Mouse (Mus musculus) kidney, embryonic 15.5 days (tissue): ENCODE data around the gene Cyp2b19. TPM values are rescaled to one million over a fixed set of nuclear protein-coding genes. Genes with fewer than 3 reads are reported as not detected.
"Not testable (repeated sequence)": the region's sequence is repeated elsewhere in the genome, so short reads cannot be mapped to it uniquely, and the experiment has no call there.

Experiments used
- ATAC-seq: fragments of 200-750 bp; cut with Nextera tagmentation; replicated peaks from 2 replicates; pipeline ENCODE4 v1.8.0; 2017; ENCODE audit warnings: moderate TSS enrichment; ENCODE audit not compliant: low FRiP score
- H3K27ac ChIP-seq: fragments of 300-500 bp; sonication (generic); 2 replicates; pipeline ENCODE4 v1.5.1; 2015; ENCODE audit warnings: mild to moderate bottlenecking, inconsistent platforms
- H3K27me3 ChIP-seq: fragments of 300-500 bp; sonication (generic); 2 replicates; pipeline ENCODE4 v1.6.1; 2015; ENCODE audit warnings: inconsistent platforms
- H3K36me3 ChIP-seq: fragments of 300-500 bp; sonication (generic); 2 replicates; pipeline ENCODE4 v1.6.1; 2015; ENCODE audit warnings: inconsistent platforms
- H3K4me1 ChIP-seq: fragments of 300-500 bp; sonication (generic); 2 replicates; pipeline ENCODE4 v1.6.1; 2015; ENCODE audit warnings: inconsistent platforms
- H3K4me2 ChIP-seq: fragments of 300-500 bp; sonication (generic); 2 replicates; pipeline ENCODE4 v1.6.1; 2015; ENCODE audit warnings: moderate library complexity, mild to moderate bottlenecking, inconsistent platforms
- H3K4me3 ChIP-seq: fragments of 300-500 bp; sonication (generic); replicated peaks from 2 replicates; pipeline ENCODE4 v1.5.1; 2015; ENCODE audit warnings: mild to moderate bottlenecking, inconsistent platforms
- H3K9ac ChIP-seq: fragments of 300-500 bp; sonication (generic); 2 replicates; pipeline ENCODE4 v1.6.1; 2015; ENCODE audit warnings: mild to moderate bottlenecking, inconsistent platforms
- H3K9me3 ChIP-seq: fragments of 300-500 bp; sonication (generic); replicated peaks from 2 replicates; pipeline ENCODE4 v1.6.1; 2016; ENCODE audit warnings: inconsistent platforms
- WGBS: fragments of 180-500 bp; shearing (Covaris S2); methylation state at CpG from one replicate; pipeline ENCODE4 v1.1.7; 2015; ENCODE audit warnings: mixed read lengths; 5-methylcytosine and 5-hydroxymethylcytosine counted together
- polyA plus RNA-seq: library from polyadenylated mRNA; unstranded; fragments of >200 nt; fragmentation: Nextera tagmentation; extraction: Ambion mirVana; gene quantifications from 2 replicates; pipeline ENCODE4 v1.2.1, GENCODE M21; 2015

The Cyp2b19 gene
- polyA plus RNA-seq, 1 experiment from 2014 or later, result not detected

DNA sequence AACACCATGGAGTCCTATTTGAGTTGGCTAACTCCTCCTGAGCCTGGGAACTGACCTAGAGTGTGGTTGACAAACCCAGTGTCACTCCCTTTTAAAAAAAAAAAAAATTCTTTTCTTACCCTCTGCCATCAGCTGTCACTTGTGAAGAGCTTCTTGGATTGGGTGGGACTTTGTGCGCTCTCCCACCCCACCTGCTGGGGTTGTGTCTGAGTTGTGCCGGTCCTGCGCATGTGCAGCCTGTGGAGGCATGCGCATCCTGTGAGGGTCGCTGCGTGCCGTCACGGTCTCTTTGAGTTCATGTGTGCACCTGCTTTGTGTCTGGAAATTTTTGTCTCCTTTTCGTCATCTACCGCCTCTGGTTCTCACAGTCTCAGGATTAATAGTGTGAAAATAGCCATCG lies 23.6 kb downstream of the Cyp2b19 start:
- Histone ChIP-seq H3K27me3 (no peaks in the 10 kb centered on the region), H3K36me3 (no peaks in the 10 kb centered on the region), H3K4me1 (no peaks in the 10 kb centered on the region), H3K27ac (no peak overlapping the region), H3K9ac (no peak overlapping the region), H3K4me2 (peak overlapping the region; percentile 24; the same call in 1 of the 2 replicates), H3K4me3 (no peak overlapping the region), H3K9me3 (no peaks in the 10 kb centered on the region)
- ATAC-seq, result peak; percentile 59
- WGBS, result 13% methylated on average over 11 of the region's 11 CpGs

DNA sequence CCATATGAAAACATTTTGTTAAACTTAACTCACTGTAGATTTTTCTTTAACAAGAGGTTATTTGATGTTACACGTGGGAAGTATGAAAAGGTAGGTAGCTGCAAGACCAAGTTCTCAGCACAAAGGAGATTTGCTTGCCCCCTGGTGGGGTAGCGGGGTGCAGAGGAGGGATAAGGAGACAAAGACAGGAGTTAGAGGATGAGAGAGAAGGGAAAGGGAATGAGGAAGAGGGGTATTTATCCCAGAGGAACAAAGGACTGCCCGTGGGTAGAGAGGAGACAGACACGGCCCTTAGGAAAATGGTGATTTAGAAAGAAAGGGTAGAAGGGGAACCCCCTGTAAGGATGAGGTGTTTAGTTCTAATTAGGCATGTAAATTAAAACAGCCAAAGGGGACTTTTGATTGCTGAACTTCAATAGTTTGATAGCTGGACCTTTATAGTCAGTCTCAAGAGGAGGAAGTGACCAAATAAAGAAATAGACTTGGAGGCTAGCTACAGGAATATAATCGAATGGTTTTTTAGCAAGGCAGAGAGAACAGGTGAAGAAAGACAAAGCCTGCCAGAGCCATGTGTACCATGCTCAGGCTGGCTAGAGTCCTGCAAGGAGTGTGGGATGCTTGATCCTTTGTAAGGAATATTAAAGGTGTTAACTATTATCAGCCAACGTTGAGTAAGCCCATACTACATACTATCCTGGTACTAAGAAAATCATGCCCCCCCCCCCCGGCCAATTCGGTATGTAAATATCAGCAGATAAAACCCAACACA lies 24.2 kb downstream of the Cyp2b19 start:
- Histone ChIP-seq H3K9ac (no peak overlapping the region), H3K4me1 (no peaks in the 10 kb centered on the region), H3K4me2 (no peak overlapping the region), H3K36me3 (no peaks in the 10 kb centered on the region), H3K9me3 (no peaks in the 10 kb centered on the region), H3K27me3 (no peaks in the 10 kb centered on the region), H3K4me3 (no peak overlapping the region), H3K27ac (no peak overlapping the region)
- ATAC-seq, result no peak
- WGBS, result 23% methylated on average over 8 of the region's 8 CpGs

DNA sequence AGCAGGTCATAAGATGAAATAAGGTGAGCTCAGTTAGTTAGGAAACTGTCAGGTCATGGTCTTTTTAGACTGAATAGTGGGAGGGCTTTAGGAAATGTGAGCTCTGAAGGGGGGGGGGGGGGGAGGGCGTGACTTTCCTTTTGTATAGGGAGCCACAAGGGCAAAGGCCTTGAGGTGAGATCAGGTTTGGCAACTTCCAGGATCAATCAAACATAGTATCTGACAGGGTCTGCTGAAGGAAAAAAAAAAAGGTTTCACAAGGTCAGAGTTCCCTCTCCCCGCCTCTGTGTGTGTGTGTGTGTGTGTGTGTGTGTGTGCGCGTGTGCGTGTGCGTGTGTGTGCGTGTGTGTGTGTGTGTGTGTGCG lies 24.8 kb downstream of the Cyp2b19 start:
- WGBS, result 31% methylated on average over 7 of the region's 8 CpGs
- no peak overlapping the region for H3K9ac ChIP-seq
- no peak overlapping the region for H3K27ac ChIP-seq
- H3K27me3 ChIP-seq, result no peaks in the 10 kb centered on the region
- H3K4me1 ChIP-seq, result no peaks in the 10 kb centered on the region
- no peak overlapping the region for H3K4me2 ChIP-seq
- no peak for ATAC-seq
- no peak overlapping the region for H3K4me3 ChIP-seq
- H3K36me3 ChIP-seq, result no peaks in the 10 kb centered on the region
- H3K9me3 ChIP-seq, result no peaks in the 10 kb centered on the region

DNA sequence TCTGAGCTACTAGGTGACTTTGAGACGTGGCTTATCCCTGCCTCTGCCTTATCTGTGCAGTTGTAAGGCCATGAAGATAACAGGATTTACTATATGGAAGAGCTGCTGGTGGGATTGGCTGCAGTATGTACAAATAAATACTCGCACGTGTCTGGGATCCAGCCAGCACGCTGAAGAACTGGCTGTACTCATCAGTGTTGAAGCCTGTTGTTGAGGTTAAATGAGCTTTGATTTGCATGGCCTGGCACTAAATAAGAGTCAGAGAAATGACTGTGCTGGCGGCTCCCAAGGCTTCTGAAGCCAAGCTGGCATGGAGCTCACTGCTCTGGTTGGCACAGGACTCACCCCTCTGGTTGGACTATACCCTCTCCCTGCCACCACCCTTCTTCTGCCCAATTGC lies 26.2 kb downstream of the Cyp2b19 start:
- 78% methylated on average over 5 of the region's 5 CpGs for WGBS
- Histone ChIP-seq H3K4me3 (no peak overlapping the region), H3K9me3 (no peaks in the 10 kb centered on the region), H3K36me3 (no peaks in the 10 kb centered on the region), H3K27ac (no peak overlapping the region), H3K4me2 (no peak overlapping the region), H3K9ac (no peak overlapping the region), H3K27me3 (no peaks in the 10 kb centered on the region), H3K4me1 (no peaks in the 10 kb centered on the region)
- no peak for ATAC-seq

DNA sequence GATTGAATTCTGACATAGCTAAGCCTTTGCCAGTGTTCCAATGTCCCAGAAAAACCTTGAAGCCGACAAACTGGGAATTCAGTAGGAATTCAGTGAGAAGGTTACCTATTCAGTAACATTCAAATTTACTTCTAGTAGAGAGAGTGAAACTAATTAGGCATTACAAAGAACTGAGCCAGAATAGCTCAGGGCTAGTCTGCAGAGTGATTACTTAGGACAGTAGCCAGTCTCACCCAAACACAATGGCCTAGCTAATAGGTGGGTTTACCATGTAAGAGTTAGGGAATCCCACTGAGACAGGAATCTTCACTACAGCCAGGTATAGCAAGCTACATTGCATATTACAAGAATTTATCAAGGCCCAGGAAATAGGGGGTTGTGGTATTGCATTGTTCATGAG lies 29.1 kb downstream of the Cyp2b19 start:
- 46% methylated on average over 1 of the region's 1 CpGs for WGBS
- ATAC-seq, H3K9me3 ChIP-seq, H3K4me1 ChIP-seq, H3K36me3 ChIP-seq, H3K27ac ChIP-seq, H3K9ac ChIP-seq, H3K4me2 ChIP-seq, H3K4me3 ChIP-seq, H3K27me3 ChIP-seq: not testable (repeated sequence)

DNA sequence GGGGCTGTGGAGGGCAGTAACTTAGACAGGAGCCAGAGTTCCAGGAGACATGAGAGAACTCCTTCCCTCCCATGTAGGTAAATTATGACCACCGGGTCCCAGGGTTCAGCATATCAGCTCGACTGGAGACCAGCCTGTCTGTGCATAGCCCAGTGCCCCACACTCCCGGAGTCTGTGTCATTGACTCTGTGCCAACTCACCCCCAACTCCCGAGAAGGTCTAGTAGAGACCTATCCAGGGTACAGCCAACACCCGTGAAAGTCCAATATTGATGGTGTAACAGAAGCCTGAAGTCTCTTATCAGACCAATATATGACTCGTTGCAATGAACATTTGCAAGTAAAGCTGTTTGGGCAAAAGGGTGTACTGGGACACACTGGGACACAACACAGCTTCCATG lies 33.0 kb downstream of the Cyp2b19 start:
- peak; percentile 80; the same call in 1 of the 2 replicates for ATAC-seq
- no peaks in the 10 kb centered on the region for H3K36me3 ChIP-seq
- no peak overlapping the region for H3K9ac ChIP-seq
- no peak overlapping the region for H3K4me3 ChIP-seq
- H3K9me3 ChIP-seq, result no peaks in the 10 kb centered on the region; the same call in 1 of the 2 replicates
- H3K27me3 ChIP-seq, result no peaks in the 10 kb centered on the region
- no peak overlapping the region for H3K4me2 ChIP-seq
- H3K27ac ChIP-seq, result no peak overlapping the region
- H3K4me1 ChIP-seq, result no peaks in the 10 kb centered on the region
- 35% methylated on average over 6 of the region's 6 CpGs for WGBS

DNA sequence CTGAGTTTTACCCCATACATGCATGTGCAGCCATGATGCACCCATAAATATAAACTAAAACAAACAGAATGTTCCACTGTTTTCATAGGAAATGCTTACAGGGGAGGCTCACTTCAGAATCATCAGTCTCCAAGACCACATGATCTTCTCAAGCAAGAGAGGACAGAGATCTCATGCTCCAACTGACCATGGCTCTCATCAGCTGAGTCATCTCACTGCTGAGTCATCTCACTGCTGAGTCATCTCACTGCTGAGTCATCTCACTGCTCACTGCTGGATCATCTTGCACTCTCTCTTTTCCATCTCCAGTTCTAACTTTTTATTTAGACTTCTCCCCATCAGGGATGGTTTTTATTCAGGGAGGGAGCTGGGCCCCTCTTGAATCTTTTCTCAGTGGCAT lies 43.2 kb downstream of the Cyp2b19 start:
- Histone ChIP-seq H3K36me3 (no peaks in the 10 kb centered on the region), H3K9ac (no peak overlapping the region)

DNA sequence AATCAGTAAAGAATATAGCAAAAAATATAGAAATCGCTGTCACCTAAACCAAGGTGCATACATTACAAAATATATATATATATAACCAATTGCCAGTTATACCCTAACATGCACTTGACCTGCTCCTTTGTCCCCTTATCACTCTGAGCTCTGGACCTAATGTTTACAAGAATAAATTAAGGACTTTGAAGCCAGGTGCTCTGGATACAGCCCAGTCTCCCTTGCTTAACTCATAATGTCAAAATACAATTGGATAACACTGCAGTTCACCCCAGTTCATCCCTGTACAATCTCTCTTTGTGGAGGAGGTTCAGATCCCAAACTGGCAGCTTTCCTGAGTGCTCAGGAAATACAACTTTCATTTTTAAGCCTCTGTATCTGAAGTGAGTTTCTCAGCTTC lies 44.1 kb downstream of the Cyp2b19 start:
- WGBS, result 92% methylated on average over 1 of the region's 1 CpGs

More for the DNA sequence above, 43.2 kb downstream of the Cyp2b19 start:
- H3K4me1 ChIP-seq, result no peaks in the 10 kb centered on the region
- ATAC-seq, result no peak
- H3K9me3 ChIP-seq, result no peaks in the 10 kb centered on the region; the same call in 1 of the 2 replicates
- H3K4me3 ChIP-seq, result no peak overlapping the region
- no peaks in the 10 kb centered on the region for H3K27me3 ChIP-seq
- H3K4me2 ChIP-seq, result no peak overlapping the region
- no peak overlapping the region for H3K27ac ChIP-seq

DNA sequence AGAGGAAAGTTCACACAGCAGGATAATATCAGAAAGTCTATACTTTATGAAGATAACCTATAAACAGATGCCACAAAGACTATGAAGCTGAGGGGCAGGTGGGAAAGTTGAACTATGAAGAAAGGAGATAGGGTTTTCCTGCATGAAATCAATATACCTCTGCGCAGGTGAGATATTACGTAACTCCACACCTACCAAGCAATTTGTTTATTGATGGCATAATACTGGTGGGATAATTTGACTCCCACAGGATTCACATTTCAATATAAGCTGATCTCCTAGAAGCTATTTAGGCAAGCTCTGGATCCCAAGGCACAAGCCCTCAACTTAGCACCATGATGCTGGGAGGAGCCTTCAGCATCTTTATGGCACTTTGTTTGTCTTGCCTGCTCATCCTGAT lies 51.6 kb downstream of the Cyp2b19 start, which contains the start of gene Cyp2g1:
Cyp2g1 (plus strand) TSS at position 301 of the 400 bp plus-strand sequence.
- WGBS, result 84% methylated on average over 2 of the region's 2 CpGs
- H3K27ac ChIP-seq, result no peak within 1 kb of the TSS
- H3K27me3 ChIP-seq, result no peaks in the 10 kb centered on the region
- ATAC-seq, result no peak
- no peaks in the 10 kb centered on the region for H3K9me3 ChIP-seq
- no peak within 1 kb of the TSS for H3K9ac ChIP-seq
- no peak within 1 kb of the TSS for H3K4me3 ChIP-seq
- no peaks in the 10 kb centered on the region for H3K4me1 ChIP-seq
- H3K36me3 ChIP-seq, result no peaks in the 10 kb centered on the region
- no peak within 1 kb of the TSS for H3K4me2 ChIP-seq

More for the DNA sequence above, 44.1 kb downstream of the Cyp2b19 start:
- Histone ChIP-seq H3K27ac (no peak overlapping the region), H3K4me3 (no peak overlapping the region), H3K4me2 (no peak overlapping the region), H3K9ac (no peak overlapping the region), H3K9me3 (no peaks in the 10 kb centered on the region; the same call in 1 of the 2 replicates), H3K36me3 (no peaks in the 10 kb centered on the region), H3K27me3 (no peaks in the 10 kb centered on the region), H3K4me1 (no peaks in the 10 kb centered on the region)
- ATAC-seq, result no peak

Other genes with a start within 250 kb of the Cyp2b19 start
- gene Nlrp9a, start 222.1 kb upstream of the Cyp2b19 start, polyA plus RNA-seq, result not detected in 2 replicates
- not detected in 2 replicates for gene Vmn1r185, start 138.7 kb upstream of the Cyp2b19 start, polyA plus RNA-seq
- gene Cyp2b23, start 70.7 kb upstream of the Cyp2b19 start, polyA plus RNA-seq, result not detected in 2 replicates
- gene Cyp2g1, start 51.8 kb downstream of the Cyp2b19 start, polyA plus RNA-seq, result not detected in 2 replicates
- gene Cyp2a5, start 78.2 kb downstream of the Cyp2b19 start, polyA plus RNA-seq, result not detected in 2 replicates
- 0.08 TPM in 1 of 2 replicates, not detected in the other for gene Cyp2a22, start 182.2 kb downstream of the Cyp2b19 start, polyA plus RNA-seq